Mouse (Mus musculus): ENCODE results near the gene Ccdc63.

- TF ChIP-seq GATA1 (IDR thresholded peaks at IDR 0.05; ENCODE audit: low read length) (no peak), TAL1 (IDR thresholded peaks at IDR 0.05; ENCODE audit: low read length) (no peak)
Measured at GRCm38 (mm10) chr5:122164011-122164410, 23.4 kb upstream of the Ccdc63 start.
